Mouse (Mus musculus) cerebellum, adult 2 months (tissue): Measurements from ENCODE around the gene Mcm3ap. TPM values are rescaled to one million over a fixed set of nuclear protein-coding genes. Genes with fewer than 3 reads are reported as not detected.
A peak's percentile ranks its signal among the peaks of the same experiment; 100 is the strongest.

ENCODE experiments used
- DNase-seq, 2 experiments: peaks; one replicate each; pipeline ENCODE4 v3.0.0; 2021
- H3K27ac ChIP-seq: fragments of 200-500 bp; 2 replicates; pipeline ENCODE4 v1.5.1; 2012; ENCODE audit warnings: low read length, control low read depth, inconsistent platforms; ENCODE audit not compliant: insufficient read depth
- H3K27me3 ChIP-seq: fragments of 200-500 bp; 2 replicates; pipeline ENCODE4 v1.6.1; 2012; ENCODE audit warnings: inconsistent platforms, mild to moderate bottlenecking, low read length, moderate library complexity; ENCODE audit not compliant: control insufficient read depth, insufficient read depth
- H3K4me1 ChIP-seq: fragments of 200-500 bp; 2 replicates; pipeline ENCODE4 v1.6.1; 2011; ENCODE audit warnings: low read length; ENCODE audit not compliant: control insufficient read depth, insufficient read depth
- H3K4me3 ChIP-seq: fragments of 200-500 bp; replicated peaks from 2 replicates; pipeline ENCODE3; 2011; ENCODE audit warnings: mild to moderate bottlenecking, low read depth, low read length, control low read depth; ENCODE audit not compliant: insufficient read depth
- CTCF ChIP-seq: fragments of 200-500 bp; IDR thresholded peaks from 2 replicates; pipeline ENCODE4 v1.5.1; 2011; ENCODE audit warnings: low read depth, mild to moderate bottlenecking, control low read depth, low read length, moderate library complexity, borderline replicate concordance; ENCODE audit not compliant: insufficient read depth
- POLR2A ChIP-seq: fragments of 200-500 bp; IDR thresholded peaks from 2 replicates; pipeline ENCODE4 v1.6.1; 2011; ENCODE audit warnings: low read length, control low read depth, borderline replicate concordance; ENCODE audit not compliant: insufficient read depth
- WGBS: fragments of 180-500 bp; shearing (Covaris S2); methylation state at CpG from one replicate; pipeline ENCODE4 v1.1.7; 2018; 5-methylcytosine and 5-hydroxymethylcytosine counted together
- polyA plus RNA-seq: library from polyadenylated mRNA; depleted of rRNA; stranded (reverse); fragments of >200 nt; gene quantifications from 2 replicates; pipeline ENCODE4 v1.2.3, GENCODE M21; 2012

The Mcm3ap gene
- polyA plus RNA-seq, 1 experiment: 51.5 TPM

DNA sequence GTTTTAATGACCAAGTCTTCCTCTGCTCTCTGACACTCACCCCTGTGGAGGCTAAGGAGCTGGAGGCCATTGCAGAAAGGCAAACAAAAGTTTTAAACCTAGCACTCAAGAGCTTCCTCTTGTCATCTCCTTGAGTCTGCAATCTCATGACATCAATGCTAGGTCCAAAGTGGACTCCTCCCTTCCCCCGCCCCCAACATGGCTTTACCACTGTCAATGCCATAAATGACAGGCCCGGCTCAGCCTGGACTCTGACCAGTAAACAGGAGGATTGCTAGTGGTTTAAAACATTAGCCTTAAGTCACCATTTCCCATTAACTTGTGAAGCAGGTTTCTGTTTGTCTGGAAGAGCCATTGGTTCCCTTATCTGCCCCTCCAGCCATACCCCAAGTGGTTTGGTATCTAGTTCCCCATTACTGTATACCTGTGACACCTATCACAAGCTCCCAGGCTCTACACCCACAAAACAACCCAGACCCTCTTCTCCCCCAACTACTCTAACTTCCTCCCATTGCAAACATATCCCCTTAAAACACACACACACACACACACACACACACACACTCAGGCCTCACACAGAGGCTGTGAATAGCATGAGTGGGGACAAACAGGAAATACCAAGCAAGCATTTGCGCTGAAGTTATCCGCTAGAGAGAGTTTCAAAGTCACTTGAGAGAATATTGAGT is 22.6 kb upstream of the Mcm3ap start:
- Histone ChIP-seq H3K4me3 (no peak overlapping the region), H3K27me3 (no peaks in the 10 kb centered on the region), H3K27ac (no peak overlapping the region), H3K4me1 (no peaks in the 10 kb centered on the region)
- WGBS: 82% methylated on average over 4 of the region's 4 CpGs
- DNase-seq: no peak
- TF ChIP-seq POLR2A: no peak
- TF ChIP-seq CTCF: no peak

DNA sequence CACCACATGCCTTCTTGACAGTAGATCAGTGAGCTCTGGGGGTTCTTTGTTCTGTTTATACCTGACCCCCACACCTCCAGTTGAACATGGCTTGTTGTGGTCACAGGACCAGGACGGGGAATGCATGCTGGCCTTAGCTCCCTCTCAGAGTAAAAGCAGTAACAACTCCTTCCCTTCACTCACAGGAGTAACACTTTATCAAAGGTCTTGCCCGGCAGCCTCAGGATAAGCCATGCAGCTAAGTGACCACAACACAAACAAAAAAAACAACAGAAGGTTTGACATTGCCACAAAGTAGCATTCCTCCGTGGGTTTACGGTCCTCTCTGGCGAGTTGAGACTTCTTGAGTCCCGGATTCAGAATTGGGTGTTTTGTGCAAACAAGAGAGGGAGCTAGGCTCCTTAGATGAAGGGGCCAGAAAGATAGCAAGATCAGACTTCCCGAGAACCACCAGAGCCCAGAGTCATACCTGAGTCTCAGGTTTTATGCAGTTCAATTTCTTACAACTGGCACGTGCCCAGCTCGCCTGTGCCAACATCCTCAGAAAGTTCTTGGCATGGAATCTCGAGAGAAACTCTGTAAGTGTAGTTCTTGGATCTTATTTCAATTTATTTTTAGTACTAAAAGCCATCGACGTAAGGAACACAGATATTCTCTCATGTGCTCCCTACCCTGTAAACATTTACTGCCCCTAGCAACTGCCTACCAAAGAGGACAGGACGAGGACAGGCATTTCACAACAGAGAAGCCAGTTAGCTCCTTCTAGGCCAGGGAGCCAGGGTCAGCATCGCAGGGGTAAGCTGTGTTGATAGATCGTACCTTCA is 21.1 kb upstream of the Mcm3ap start:
- Histone ChIP-seq H3K4me1 (no peaks in the 10 kb centered on the region), H3K27me3 (no peaks in the 10 kb centered on the region), H3K27ac (no peak overlapping the region), H3K4me3 (no peak overlapping the region)
- TF ChIP-seq POLR2A (no peak), CTCF (no peak)
- DNase-seq: no peak
- WGBS: 74% methylated on average over 15 of the region's 15 CpGs

DNA sequence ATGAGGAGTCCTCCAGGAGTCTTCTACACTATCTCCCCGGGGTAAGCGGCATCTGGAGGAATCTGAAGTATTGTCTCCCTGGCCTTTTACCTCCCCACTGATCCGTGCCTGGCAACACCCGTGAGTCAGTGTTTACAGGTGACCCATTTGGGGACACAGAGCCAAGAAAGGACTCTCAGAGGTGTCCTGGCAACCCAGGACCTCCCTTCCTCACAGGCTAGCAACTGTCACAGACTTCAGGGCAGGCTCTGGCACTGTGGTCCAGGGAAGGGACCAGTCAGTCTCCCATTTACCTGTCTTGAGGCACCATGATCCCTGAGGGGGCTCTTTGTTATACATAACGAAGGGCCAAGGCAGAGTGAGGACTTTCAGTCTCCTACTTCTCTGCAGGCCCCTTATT is 19.9 kb upstream of the Mcm3ap start, which contains the start of gene 2610028H24Rik:
TSS of gene 2610028H24Rik (plus strand) at position 231 of the 400 bp plus-strand sequence.
- H3K27ac ChIP-seq: no peak within 1 kb of the TSS
- 55% methylated on average over 5 of the region's 5 CpGs for WGBS
- H3K4me3 ChIP-seq: no peak within 1 kb of the TSS
- H3K27me3 ChIP-seq: no peaks in the 10 kb centered on the region
- DNase-seq: no peak
- no peaks in the 10 kb centered on the region for H3K4me1 ChIP-seq
- TF ChIP-seq CTCF: no peak

GRCm38 (mm10) chr10:76455289-76455688 is 13.4 kb upstream of the Mcm3ap start:
- Histone ChIP-seq H3K27ac (no peak overlapping the region), H3K4me3 (no peak overlapping the region), H3K4me1 (no peaks in the 10 kb centered on the region), H3K27me3 (no peaks in the 10 kb centered on the region)
- peak; percentile 29 to 41 for DNase-seq
- WGBS: 53% methylated on average over 5 of the region's 5 CpGs
- TF ChIP-seq CTCF (peak; percentile 71), POLR2A (no peak)

DNA sequence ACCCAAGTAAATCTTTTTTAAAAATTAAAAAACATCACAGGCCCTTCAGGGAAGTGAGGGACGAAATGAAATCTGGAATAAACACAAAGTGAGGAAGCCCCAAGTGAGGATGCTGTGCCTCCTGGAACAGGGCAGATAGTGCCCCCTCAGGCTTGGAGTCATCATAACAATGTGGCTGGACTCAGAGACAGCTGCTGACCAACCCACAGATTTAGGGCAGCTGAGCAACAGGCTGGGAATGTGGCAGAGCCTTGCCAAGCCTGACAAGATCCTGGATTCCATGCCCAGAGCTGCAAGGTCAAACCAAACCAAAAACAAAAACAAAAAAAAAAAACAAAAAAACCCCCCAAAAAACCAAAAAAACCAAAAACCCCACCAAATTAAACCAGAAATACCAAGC is 7.5 kb upstream of the Mcm3ap start:
- no peak for TF ChIP-seq CTCF
- TF ChIP-seq POLR2A: no peak
- Histone ChIP-seq H3K27ac (no peak overlapping the region), H3K4me1 (no peaks in the 10 kb centered on the region), H3K4me3 (no peak overlapping the region), H3K27me3 (no peaks in the 10 kb centered on the region)
- 91% methylated on average over 1 of the region's 1 CpGs for WGBS
- DNase-seq: no peak

DNA sequence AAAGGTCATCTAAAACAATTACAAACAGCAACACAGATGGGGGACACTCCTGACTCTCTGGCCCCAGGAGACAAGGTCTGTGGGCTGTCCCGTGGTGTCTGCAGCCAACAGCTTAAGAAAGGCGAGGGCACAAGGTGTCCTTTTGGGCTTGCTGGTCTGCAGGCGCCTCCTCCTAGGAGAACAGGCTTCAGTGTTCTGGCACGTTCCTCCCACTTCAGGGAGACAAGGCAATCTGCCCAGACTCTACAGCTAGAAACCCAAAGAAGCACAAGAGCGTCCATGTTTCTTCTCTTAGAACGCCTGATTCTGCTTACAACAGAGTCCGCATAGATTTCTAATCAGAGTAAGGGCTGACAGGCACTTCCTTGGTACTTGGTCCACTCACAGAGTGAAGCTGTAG is 6.4 kb upstream of the Mcm3ap start:
- no peaks in the 10 kb centered on the region for H3K27me3 ChIP-seq
- TF ChIP-seq POLR2A (no peak), CTCF (no peak)
- WGBS: 90% methylated on average over 7 of the region's 7 CpGs
- no peaks in the 10 kb centered on the region for H3K4me1 ChIP-seq
- DNase-seq: no peak
- H3K4me3 ChIP-seq: no peak overlapping the region
- H3K27ac ChIP-seq: no peak overlapping the region

GRCm38 (mm10) chr10:76462721-76463120 is 6.0 kb upstream of the Mcm3ap start:
- Histone ChIP-seq H3K27me3 (no peaks in the 10 kb centered on the region), H3K4me3 (no peak overlapping the region), H3K4me1 (no peaks in the 10 kb centered on the region), H3K27ac (no peak overlapping the region)
- no peak for DNase-seq
- 90% methylated on average over 6 of the region's 6 CpGs for WGBS
- TF ChIP-seq CTCF: no peak
- TF ChIP-seq POLR2A: no peak

GRCm38 (mm10) chr10:76473759-76474158 is 5.0 kb downstream of the Mcm3ap start:
- DNase-seq: no peak
- Histone ChIP-seq H3K27ac (no peak overlapping the region), H3K4me1 (peaks cover 6% of the 10 kb centered on the region; the same call in 1 of the 2 replicates), H3K4me3 (no peak overlapping the region), H3K27me3 (no peaks in the 10 kb centered on the region)
- no peak for TF ChIP-seq CTCF
- TF ChIP-seq POLR2A: no peak
- WGBS: 88% methylated on average over 5 of the region's 5 CpGs
